Mouse (Mus musculus) thymus, adult 2 months (tissue): Measurements from ENCODE around the gene Ubtd1.

Experiments
- CTCF ChIP-seq: fragments of 200-500 bp; IDR thresholded peaks from 2 replicates; pipeline ENCODE4 v1.5.1; 2012; ENCODE audit warnings: mild to moderate bottlenecking, control low read depth, low read length, moderate library complexity, borderline replicate concordance; ENCODE audit not compliant: control insufficient read depth, poor library complexity, insufficient read depth; ENCODE audit errors: extremely low read depth
- POLR2A ChIP-seq: fragments of 200-500 bp; IDR thresholded peaks from 2 replicates; pipeline ENCODE4 v1.6.1; 2012; ENCODE audit warnings: mild to moderate bottlenecking, low read length, control low read depth, moderate library complexity; ENCODE audit not compliant: control insufficient read depth, poor library complexity, insufficient read depth; ENCODE audit errors: extremely low read depth

DNA sequence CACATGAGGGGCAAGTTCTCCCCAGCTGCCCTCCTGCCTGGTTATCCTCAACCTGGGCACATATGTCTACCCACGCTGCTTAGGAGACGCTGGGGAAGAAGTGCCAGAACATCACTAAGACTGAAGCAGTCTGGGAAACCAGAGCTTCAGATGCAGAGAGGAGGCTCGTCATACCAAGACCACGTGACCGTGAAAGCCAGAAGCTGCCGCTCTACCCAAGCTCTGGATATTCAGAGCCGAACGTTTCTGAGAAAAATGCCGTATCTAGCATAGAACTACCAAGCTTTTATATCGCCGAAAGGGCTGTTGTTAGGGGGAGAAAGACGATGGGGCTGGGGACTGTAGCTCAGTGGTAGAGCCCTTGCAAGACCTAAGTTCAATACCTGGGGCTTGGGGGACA lies 56.7 kb downstream of the Ubtd1 start:
- TF ChIP-seq CTCF (no peak), POLR2A (no peak)
